Mouse (Mus musculus): Measurements from ENCODE around the gene Stxbp3.
"Not testable (repeated sequence)": the region's sequence is repeated elsewhere in the genome, so short reads cannot be mapped to it uniquely, and the experiment has no call there.

Gene Stxbp3

DNA sequence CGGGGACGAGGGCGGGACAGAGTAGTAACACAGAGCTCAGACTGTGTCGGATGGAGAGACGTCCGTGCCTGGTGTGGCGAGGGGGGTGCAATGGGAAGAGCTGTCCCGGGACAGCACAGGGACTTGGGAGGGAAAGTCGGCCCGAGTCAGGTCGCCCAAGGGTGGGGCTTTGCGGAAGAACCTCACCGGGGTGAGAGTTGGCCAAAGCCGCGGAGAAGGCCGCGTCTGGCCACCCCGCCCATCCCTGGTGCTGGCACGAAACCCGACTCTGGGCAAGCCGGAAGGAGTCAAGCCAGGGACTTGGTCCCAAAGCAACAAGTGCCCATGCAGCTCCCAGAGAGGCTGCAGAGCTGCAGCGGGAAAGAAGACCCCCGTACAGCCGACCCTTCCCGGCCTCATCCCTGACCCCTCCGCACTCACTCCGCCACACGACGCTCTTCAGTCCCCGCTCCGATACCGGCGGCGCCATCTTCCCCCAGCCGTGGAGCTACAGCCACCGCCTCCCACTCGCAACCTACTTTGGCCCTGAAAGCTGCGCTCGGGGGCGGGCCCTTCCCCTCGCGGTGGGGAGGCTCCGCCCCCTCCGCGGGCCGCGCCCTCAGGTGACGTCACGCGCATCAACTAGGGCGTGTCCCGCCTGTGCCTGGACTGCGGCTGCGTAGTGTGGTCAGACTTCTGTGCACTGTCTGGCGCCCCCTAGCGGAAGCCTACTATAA lies at the start of gene Stxbp3:
TSS of gene Stxbp3 (minus strand) at position 527 of the 716 bp plus-strand sequence.
- in situ Hi-C loops (cut with MboI, MseI), result no loop called here

GRCm38 (mm10) chr3:108889908-108890307 lies 49.6 kb upstream of the Stxbp3 start, which contains the start of gene Fndc7:
Gene Fndc7, minus strand, starts transcription at chr3:108890008.
- in situ Hi-C loops (cut with MboI, MseI), result loop anchor here (5.0 kb wide), 1 partner anchor 98 kb away; no protein-coding TSS in a partner anchor

GRCm38 (mm10) chr3:108887618-108887975 lies 47.3 kb upstream of the Stxbp3 start:
- in situ Hi-C loops (cut with MboI, MseI), result loop anchor here (5.0 kb wide), 1 partner anchor 95 kb away; no protein-coding TSS in a partner anchor

- in situ Hi-C loops (cut with MboI, MseI), result loop anchor here (5.0 kb wide), 1 partner anchor 95 kb away; no protein-coding TSS in a partner anchor
Observed at GRCm38 (mm10) chr3:108886934-108887617, 46.8 kb upstream of the Stxbp3 start.

DNA sequence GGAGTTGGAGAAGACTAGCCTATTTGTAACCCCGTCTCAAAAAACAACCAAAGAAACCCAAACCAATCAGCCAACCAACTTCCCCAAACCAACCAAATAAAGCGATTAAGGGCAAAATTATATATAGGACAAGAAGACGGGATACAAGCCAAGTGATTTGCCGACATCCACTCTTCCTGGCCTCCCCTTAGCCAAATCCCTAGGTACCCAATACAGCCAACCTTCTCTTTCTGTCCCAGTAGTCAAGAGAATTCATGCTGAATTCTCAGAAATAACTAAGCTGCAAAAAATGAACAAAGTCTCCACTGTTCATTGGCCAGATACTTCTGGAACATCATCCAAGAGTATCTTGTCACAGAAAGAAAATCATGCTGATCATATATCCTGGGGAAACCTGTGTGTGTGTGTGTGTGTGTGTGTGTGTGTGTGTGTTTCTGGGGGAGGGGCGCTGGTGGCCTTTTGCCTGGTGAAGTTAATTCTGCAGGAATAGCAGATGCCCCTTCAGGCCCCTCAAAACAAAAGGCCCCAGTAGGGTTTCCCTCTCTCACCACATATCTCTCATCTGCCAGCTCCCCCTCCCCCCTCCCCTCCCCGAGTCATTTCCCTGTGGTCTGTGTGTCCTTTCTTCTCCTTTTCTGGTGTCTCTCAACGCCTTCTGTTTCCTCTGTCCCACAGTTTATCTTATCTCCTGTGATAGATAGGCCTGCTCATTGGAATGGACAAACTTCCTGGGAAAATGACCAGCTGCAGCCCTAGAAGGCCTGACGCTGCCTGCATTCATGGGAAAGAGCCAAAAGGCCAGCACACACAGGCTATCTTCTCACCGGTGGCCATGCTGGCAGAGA lies 45.6 kb upstream of the Stxbp3 start:
- in situ Hi-C loops (cut with MboI, MseI), result loop anchor here (5.0 kb wide), 1 partner anchor 94 kb away; no protein-coding TSS in a partner anchor

DNA sequence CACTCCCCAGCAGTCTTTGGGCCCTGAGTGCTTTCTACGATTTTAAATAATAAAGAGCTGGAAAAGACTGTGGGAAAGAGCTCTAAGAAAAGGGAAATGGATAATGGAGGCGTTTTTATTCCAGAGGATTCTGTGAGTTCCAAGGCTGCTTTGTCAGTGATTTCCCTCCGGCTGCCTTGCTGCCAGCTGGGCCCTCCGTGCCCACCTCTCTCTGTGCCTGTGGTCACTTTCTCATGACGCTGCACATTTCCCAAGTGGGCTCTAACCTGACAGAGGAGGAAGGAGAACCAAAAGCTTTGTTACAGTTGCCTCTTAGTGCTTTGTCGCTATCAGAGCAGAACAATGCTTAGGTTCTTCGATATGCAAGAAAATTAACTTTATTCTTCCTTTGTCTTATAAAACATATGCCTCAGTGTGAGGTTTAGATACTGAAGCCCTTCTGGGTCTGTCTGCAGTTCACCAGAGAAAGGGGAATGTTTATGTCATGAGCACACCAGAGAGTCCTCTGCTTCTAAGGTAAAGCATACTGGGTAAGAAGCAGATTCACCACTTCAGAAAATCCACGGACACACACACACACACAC lies 44.5 kb upstream of the Stxbp3 start:
- in situ Hi-C loops (cut with MboI, MseI), result loop anchor here (5.0 kb wide), 1 partner anchor 92 kb away; no protein-coding TSS in a partner anchor

GRCm38 (mm10) chr3:108883067-108883466 lies 42.7 kb upstream of the Stxbp3 start:
- in situ Hi-C loops (cut with MboI, MseI), result no loop called here

GRCm38 (mm10) chr3:108881873-108882272 lies 41.5 kb upstream of the Stxbp3 start:
- in situ Hi-C loops (cut with MboI, MseI), result not testable (repeated sequence)

DNA sequence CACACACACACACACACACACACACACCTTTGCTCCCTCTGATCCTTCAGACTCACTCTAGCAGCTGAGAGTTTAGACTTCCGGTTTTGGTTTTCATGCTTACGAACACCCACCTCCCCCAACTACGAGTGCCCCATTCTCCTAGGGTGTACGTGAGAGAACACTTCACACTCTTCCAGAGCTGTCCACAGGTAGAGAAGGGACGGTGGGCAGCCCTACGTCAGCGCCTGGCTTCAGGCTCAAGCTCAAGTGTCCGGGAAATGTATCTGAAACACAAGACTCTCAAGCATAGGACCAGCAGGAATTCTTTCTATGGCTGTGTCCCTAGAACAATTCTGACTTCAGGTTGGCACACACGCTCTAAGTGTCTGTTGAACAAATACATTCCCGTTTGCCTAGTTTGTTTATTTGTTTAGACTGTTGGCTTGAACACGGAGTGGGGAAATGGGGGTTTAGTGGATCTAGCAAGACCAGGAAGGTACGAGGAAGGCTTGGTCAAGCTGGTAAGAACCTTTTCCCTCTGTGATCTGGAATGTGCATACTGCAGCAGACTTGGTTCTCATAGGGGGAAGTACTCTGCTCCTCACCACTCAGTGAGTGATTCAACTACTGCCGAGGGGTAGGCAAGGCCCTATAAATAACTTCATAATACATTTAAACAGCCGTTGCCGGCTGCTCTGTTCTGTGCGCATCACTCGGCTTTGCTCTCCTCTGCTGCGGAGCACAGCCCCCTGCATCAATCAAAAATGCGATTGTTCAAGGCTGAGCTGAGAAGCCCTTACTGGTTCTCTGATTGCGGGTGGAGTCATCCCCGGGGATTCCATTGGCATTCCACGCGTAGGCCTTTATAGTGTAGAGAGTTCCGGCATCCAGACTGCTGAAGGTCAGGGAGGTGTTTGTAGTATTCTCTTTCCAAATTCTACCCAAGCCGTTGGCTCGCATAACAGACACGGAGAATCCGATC lies 40.5 kb upstream of the Stxbp3 start:
- in situ Hi-C loops (cut with MboI, MseI), result no loop called here

DNA sequence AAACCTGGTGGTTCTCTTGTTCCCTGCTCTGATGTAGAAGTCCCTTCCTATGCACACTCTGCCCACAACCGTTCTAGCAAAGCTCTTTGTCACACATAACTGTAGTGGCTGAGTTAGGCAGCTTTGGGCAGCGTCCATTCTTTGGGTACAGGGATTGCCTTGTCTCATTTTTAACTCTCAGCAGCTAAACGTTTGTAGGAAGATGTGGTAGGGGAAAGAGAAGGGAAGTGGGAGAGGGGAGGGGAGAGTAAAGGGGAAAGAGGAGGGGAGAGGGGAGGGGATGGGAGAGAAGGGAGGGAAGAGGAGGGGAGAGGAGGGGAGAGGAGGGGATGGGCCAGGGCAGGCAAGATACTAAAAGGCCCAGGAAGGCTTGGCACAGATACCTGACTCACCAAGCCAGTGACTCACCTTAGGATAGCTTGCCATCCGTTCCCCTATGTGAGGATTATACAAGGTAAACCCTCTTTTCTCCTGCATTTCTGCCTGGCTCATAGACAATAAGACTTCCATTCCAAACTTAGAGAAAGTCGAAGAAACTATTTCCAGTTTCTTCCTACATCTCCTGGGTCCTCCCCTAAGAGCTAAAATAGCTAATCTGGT lies 39.6 kb upstream of the Stxbp3 start:
- in situ Hi-C loops (cut with MboI, MseI), result no loop called here

GRCm38 (mm10) chr3:108879129-108879528 lies 38.8 kb upstream of the Stxbp3 start:
- in situ Hi-C loops (cut with MboI, MseI), result no loop called here

DNA sequence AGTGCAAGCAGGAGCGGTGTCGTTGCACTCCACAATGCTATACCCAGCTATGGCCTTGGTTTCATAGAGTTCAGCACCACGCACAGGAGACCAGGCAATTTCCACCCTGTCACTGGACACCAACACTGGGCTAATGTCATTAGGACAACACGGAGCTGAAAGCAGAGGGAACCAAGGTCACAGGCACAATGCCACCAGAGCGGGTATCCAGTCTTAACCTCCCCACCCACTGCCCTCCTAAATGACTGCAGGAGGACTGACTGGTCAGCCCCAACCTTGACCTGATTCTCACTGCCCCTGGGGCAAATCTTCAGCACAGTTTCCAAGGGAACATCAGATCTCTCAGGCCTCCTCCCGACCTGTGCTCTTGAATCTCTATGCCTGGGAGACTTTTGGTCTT lies 30.3 kb upstream of the Stxbp3 start:
- in situ Hi-C loops (cut with MboI, MseI), result no loop called here

DNA sequence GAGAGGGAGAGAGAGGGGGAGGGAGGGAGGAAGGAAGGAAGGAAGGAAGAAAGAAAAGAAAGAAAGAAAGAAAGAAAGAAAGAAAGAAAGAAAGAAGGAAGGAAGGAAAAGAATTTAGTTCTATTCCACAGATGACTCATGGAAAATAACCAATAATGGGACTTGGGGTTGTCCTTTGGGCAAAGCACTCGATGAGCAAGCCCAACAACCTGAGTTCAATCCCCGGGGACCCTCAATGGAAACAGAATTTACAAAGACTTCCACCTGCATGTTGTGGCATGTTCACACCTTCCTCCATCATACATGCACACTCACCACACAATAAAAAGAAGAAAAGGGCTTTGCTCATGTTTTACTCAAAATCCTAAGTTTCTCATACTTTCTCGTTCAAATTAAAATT lies 27.1 kb upstream of the Stxbp3 start:
- in situ Hi-C loops (cut with MboI, MseI), result loop anchor here (10.0 kb wide), 1 partner anchor 1053 kb away; no protein-coding TSS in a partner anchor

DNA sequence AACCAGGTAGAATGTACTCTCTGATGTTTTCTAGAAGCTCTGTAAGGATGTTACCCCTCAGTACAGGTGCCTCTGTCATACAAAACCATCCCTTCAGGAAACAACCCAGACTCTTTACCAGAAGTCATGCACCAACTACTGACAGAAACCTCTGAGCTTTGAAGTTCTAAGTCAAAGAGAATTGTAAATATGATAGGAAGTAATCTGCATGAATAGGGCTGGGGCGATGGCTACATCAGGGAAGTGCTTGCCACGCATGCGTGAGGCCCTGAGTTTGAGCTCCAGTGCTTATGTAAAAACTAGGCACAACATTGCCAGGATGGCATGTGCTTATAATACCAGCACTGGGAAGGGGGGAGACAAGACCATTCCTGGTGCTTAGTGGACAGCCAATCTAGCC lies 25.4 kb upstream of the Stxbp3 start:
- in situ Hi-C loops (cut with MboI, MseI), result loop anchor here (10.0 kb wide), 1 partner anchor 1051 kb away; no protein-coding TSS in a partner anchor

DNA sequence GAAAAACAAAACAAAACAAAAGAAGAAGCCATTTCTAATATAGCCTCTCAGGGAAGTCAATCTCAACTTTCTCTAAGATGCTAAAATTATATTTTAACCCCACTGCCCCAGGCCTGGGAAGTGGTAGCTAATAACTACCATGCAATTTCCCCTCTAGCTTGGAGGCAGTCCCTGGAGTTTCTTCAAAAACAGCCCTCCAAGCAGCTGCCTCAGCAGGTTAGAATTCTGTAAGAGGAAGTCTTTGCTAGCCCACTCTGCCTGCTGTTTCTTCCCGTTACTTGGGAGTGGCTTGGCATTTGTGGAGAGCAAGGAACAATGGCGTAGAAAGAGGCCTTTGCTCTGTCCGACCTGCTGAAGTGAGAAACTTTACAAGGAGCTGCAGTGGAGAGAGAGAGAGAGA lies 24.8 kb upstream of the Stxbp3 start:
- in situ Hi-C loops (cut with MboI, MseI), result loop anchor here (10.0 kb wide), 1 partner anchor 1050 kb away; no protein-coding TSS in a partner anchor

- in situ Hi-C loops (cut with MboI, MseI), result loop anchor here (10.0 kb wide), 1 partner anchor 1048 kb away; no protein-coding TSS in a partner anchor
Observed at GRCm38 (mm10) chr3:108863091-108863490, 22.8 kb upstream of the Stxbp3 start.

- in situ Hi-C loops (cut with MboI, MseI), result loop anchor here (10.0 kb wide), 1 partner anchor 1047 kb away; no protein-coding TSS in a partner anchor
Observed at GRCm38 (mm10) chr3:108862282-108862681, 22.0 kb upstream of the Stxbp3 start.

DNA sequence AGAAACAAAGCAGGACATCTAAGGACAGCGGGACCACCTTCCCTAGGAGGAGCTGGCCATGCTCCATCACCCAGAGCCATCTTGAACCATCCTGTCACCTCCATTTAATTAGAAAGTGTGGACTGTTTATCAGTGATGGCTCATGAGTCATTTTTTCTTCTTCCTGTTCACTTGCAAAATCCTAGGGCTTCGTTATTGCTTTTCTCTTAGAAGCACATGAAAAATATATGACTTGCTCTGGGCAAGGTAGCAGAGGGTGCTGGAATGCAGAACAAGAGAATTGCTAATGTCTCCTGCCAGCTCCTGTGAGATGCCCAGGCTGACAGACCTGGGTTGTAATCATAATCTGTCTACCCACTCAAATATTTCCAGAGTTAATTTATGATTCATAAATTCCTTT lies 20.5 kb upstream of the Stxbp3 start:
- in situ Hi-C loops (cut with MboI, MseI), result loop anchor here (10.0 kb wide), 1 partner anchor 1046 kb away; no protein-coding TSS in a partner anchor

GRCm38 (mm10) chr3:108858231-108858770 lies 18.0 kb upstream of the Stxbp3 start:
- in situ Hi-C loops (cut with MboI, MseI), result no loop called here
